Mouse (Mus musculus) embryonic facial prominence, embryonic 14.5 days (tissue): ENCODE measurements at regions not wholly inside any gene's neighbourhood (a gene's known extent, or its start where the extent isn't known, plus 50 kb on each side); places are given as distances from the start of the nearest gene placed in this dataset.

Experiments
- ATAC-seq: fragments of 200-750 bp; cut with Nextera tagmentation; 2 replicates; pipeline ENCODE4 v1.8.0; 2017; ENCODE audit warnings: low read depth, moderate number of reproducible peaks, moderate TSS enrichment
- DNase-seq: peaks from one replicate; pipeline ENCODE4 v3.0.0-alpha.2; 2015; ENCODE audit warnings: low spot score
- H3K27ac ChIP-seq: fragments of 300-500 bp; sonication (generic); replicated peaks from 2 replicates; pipeline ENCODE4 v1.5.1; 2014; ENCODE audit warnings: low read depth, mild to moderate bottlenecking, low read length, moderate library complexity
- H3K27me3 ChIP-seq: fragments of 300-500 bp; sonication (generic); replicated peaks from 2 replicates; pipeline ENCODE4 v1.6.1; 2014; ENCODE audit warnings: low read length; ENCODE audit not compliant: control insufficient read depth, insufficient read depth
- H3K36me3 ChIP-seq: fragments of 300-500 bp; sonication (generic); 2 replicates; pipeline ENCODE4 v1.6.1; 2014; ENCODE audit warnings: low read length, mixed read lengths; ENCODE audit not compliant: control insufficient read depth, insufficient read depth
- H3K4me1 ChIP-seq: fragments of 300-500 bp; sonication (generic); 2 replicates; pipeline ENCODE4 v1.6.1; 2014; ENCODE audit warnings: antibody characterized with exemption, low read length; ENCODE audit not compliant: control insufficient read depth, insufficient read depth
- H3K4me2 ChIP-seq: fragments of 300-500 bp; sonication (generic); 2 replicates; pipeline ENCODE4 v1.6.1; 2014; ENCODE audit warnings: low read depth, mild to moderate bottlenecking, low read length, moderate library complexity, mixed read lengths
- H3K4me3 ChIP-seq: fragments of 300-500 bp; sonication (generic); 2 replicates; pipeline ENCODE4 v1.5.1; 2014; ENCODE audit warnings: low read depth, mild to moderate bottlenecking, low read length
- H3K9ac ChIP-seq: fragments of 300-500 bp; sonication (generic); 2 replicates; pipeline ENCODE4 v1.6.1; 2014; ENCODE audit warnings: low read depth, mild to moderate bottlenecking, low read length, moderate library complexity, mixed read lengths
- H3K9me3 ChIP-seq: fragments of 300-500 bp; sonication (generic); 2 replicates; pipeline ENCODE4 v1.6.1; 2016; ENCODE audit warnings: low read length; ENCODE audit not compliant: control insufficient read depth
- WGBS: fragments of 180-500 bp; shearing (Covaris S2); extraction: QIAGEN DNeasy Blood & Tissue Kit; methylation state at CpG from one replicate; pipeline ENCODE4 v1.1.7; 2014; 5-methylcytosine and 5-hydroxymethylcytosine counted together

GRCm38 (mm10) chr4:84208175-84208574 is 466.9 kb downstream of the Bnc2 start:
- Histone ChIP-seq H3K9ac (no peak overlapping the region), H3K9me3 (no peaks in the 10 kb centered on the region), H3K27me3 (no peaks in the 10 kb centered on the region), H3K36me3 (no peaks in the 10 kb centered on the region), H3K27ac (no peak overlapping the region), H3K4me1 (peaks cover 22% of the 10 kb centered on the region), H3K4me2 (no peak overlapping the region), H3K4me3 (no peak overlapping the region)
- no peak for DNase-seq
- 85% methylated on average over 1 of the region's 1 CpGs for WGBS
- ATAC-seq, result no peak

GRCm38 (mm10) chr4:84209538-84209937 is 465.5 kb downstream of the Bnc2 start:
- WGBS, result 90% methylated on average over 2 of the region's 2 CpGs
- no peak for ATAC-seq
- no peak overlapping the region for H3K4me2 ChIP-seq
- no peaks in the 10 kb centered on the region for H3K9me3 ChIP-seq
- no peaks in the 10 kb centered on the region for H3K27me3 ChIP-seq
- H3K9ac ChIP-seq, result no peak overlapping the region
- H3K27ac ChIP-seq, result no peak overlapping the region
- DNase-seq, result no peak
- H3K4me1 ChIP-seq, result peaks cover 14% of the 10 kb centered on the region
- H3K36me3 ChIP-seq, result no peaks in the 10 kb centered on the region
- no peak overlapping the region for H3K4me3 ChIP-seq

- Histone ChIP-seq H3K36me3 (no peaks in the 10 kb centered on the region), H3K9ac (no peak overlapping the region), H3K4me1 (peaks cover 14% of the 10 kb centered on the region), H3K4me2 (0 out of 2 replicates have a peak overlapping the region, but pooled peaks have one; percentile 8), H3K27me3 (no peaks in the 10 kb centered on the region), H3K27ac (no peak overlapping the region), H3K4me3 (no peak overlapping the region), H3K9me3 (no peaks in the 10 kb centered on the region)
- no peak for DNase-seq
- no peak for ATAC-seq
- 33% methylated on average over 11 of the region's 11 CpGs for WGBS
Observed at GRCm38 (mm10) chr4:84211311-84211875, 463.7 kb downstream of the Bnc2 start.

GRCm38 (mm10) chr4:84212004-84212403 is 463.1 kb downstream of the Bnc2 start:
- no peaks in the 10 kb centered on the region for H3K27me3 ChIP-seq
- H3K4me1 ChIP-seq, result peaks cover 14% of the 10 kb centered on the region
- ATAC-seq (no peak), DNase-seq (peak; percentile 26)
- H3K27ac ChIP-seq, result no peak overlapping the region
- no peaks in the 10 kb centered on the region for H3K36me3 ChIP-seq
- no peak overlapping the region for H3K9ac ChIP-seq
- 61% methylated on average over 6 of the region's 6 CpGs for WGBS
- no peaks in the 10 kb centered on the region for H3K9me3 ChIP-seq
- H3K4me3 ChIP-seq, result no peak overlapping the region
- H3K4me2 ChIP-seq, result no peak overlapping the region

GRCm38 (mm10) chr4:84214523-84214922 is 460.6 kb downstream of the Bnc2 start:
- Histone ChIP-seq H3K4me3 (no peak overlapping the region), H3K9me3 (no peaks in the 10 kb centered on the region), H3K36me3 (no peaks in the 10 kb centered on the region), H3K27ac (no peak overlapping the region), H3K9ac (no peak overlapping the region), H3K4me2 (no peak overlapping the region), H3K27me3 (no peaks in the 10 kb centered on the region), H3K4me1 (peaks cover 14% of the 10 kb centered on the region)
- ATAC-seq (no peak), DNase-seq (no peak)
- 46% methylated on average over 8 of the region's 8 CpGs for WGBS

- Histone ChIP-seq H3K4me3 (no peak overlapping the region), H3K9me3 (no peaks in the 10 kb centered on the region), H3K4me1 (no peaks in the 10 kb centered on the region; the same call in 1 of the 2 replicates), H3K27ac (no peak overlapping the region), H3K27me3 (no peaks in the 10 kb centered on the region), H3K9ac (no peak overlapping the region), H3K36me3 (no peaks in the 10 kb centered on the region), H3K4me2 (no peak overlapping the region)
- ATAC-seq (no peak), DNase-seq (no peak)
- 81% methylated on average over 4 of the region's 4 CpGs for WGBS
Observed at GRCm38 (mm10) chr4:84218961-84219360, 456.1 kb downstream of the Bnc2 start.

- DNase-seq, result no peak
- WGBS, result 78% methylated on average over 4 of the region's 4 CpGs
Observed at GRCm38 (mm10) chr4:84222057-84222717, 452.9 kb downstream of the Bnc2 start.

GRCm38 (mm10) chr4:84222805-84223335 is 452.2 kb downstream of the Bnc2 start:
- WGBS, result 83% methylated on average over 11 of the region's 11 CpGs
- no peak for ATAC-seq

More at GRCm38 (mm10) chr4:84222057-84222717, 452.9 kb downstream of the Bnc2 start:
- ATAC-seq, result no peak
- Histone ChIP-seq H3K9me3 (no peaks in the 10 kb centered on the region), H3K27ac (no peak overlapping the region), H3K36me3 (no peaks in the 10 kb centered on the region), H3K9ac (no peak overlapping the region), H3K4me1 (no peaks in the 10 kb centered on the region), H3K27me3 (no peaks in the 10 kb centered on the region), H3K4me3 (no peak overlapping the region), H3K4me2 (no peak overlapping the region)

GRCm38 (mm10) chr4:84224556-84224955 is 450.5 kb downstream of the Bnc2 start:
- Histone ChIP-seq H3K27ac (no peak overlapping the region), H3K36me3 (no peaks in the 10 kb centered on the region), H3K4me3 (no peak overlapping the region), H3K27me3 (no peaks in the 10 kb centered on the region), H3K4me2 (no peak overlapping the region), H3K4me1 (no peaks in the 10 kb centered on the region), H3K9ac (no peak overlapping the region), H3K9me3 (no peaks in the 10 kb centered on the region)
- DNase-seq (no peak), ATAC-seq (no peak)
- 62% methylated on average over 6 of the region's 6 CpGs for WGBS

More at GRCm38 (mm10) chr4:84222805-84223335, 452.2 kb downstream of the Bnc2 start:
- Histone ChIP-seq H3K27ac (no peak overlapping the region), H3K4me2 (no peak overlapping the region), H3K9me3 (no peaks in the 10 kb centered on the region), H3K27me3 (no peaks in the 10 kb centered on the region), H3K4me1 (no peaks in the 10 kb centered on the region), H3K4me3 (no peak overlapping the region), H3K36me3 (no peaks in the 10 kb centered on the region), H3K9ac (no peak overlapping the region)
- no peak for DNase-seq
